Mouse (Mus musculus) E14TG2a.4 (cell line): ENCODE measurements around the gene Slc24a5.

ENCODE experiments used
- CTCF ChIP-seq: conservative IDR thresholded peaks from 2 replicates; pipeline ENCODE4 v1.5.1; 2014; ENCODE audit warnings: low read length
- NANOG ChIP-seq: IDR thresholded peaks from 2 replicates; pipeline ENCODE4 v1.6.1; 2014; ENCODE audit warnings: borderline replicate concordance, low read length, mixed read lengths
- POU5F1 ChIP-seq: IDR thresholded peaks from 2 replicates; pipeline ENCODE4 v1.6.1; 2014; ENCODE audit warnings: low read length, borderline replicate concordance

- TF ChIP-seq CTCF (no peak), POU5F1 (no peak), NANOG (no peak)
Measured at GRCm38 (mm10) chr2:125032258-125032973, 35.5 kb upstream of the Slc24a5 start.
